Mouse (Mus musculus) heart, adult 2 months (tissue): ENCODE measurements around the gene Trp53rka. TPM values are rescaled to one million over a fixed set of nuclear protein-coding genes. Genes with fewer than 3 reads are reported as not detected.

Experiments used
- DNase-seq, 2 experiments: peaks; one replicate each; pipeline ENCODE4 v3.0.0; 2021
- H3K27ac ChIP-seq: fragments of 200-600 bp; 2 replicates; pipeline ENCODE4 v1.8.1; 2022
- H3K27me3 ChIP-seq: fragments of 200-500 bp; 2 replicates; pipeline ENCODE4 v1.6.1; 2012; ENCODE audit warnings: mild to moderate bottlenecking, low read length, inconsistent platforms, mixed read lengths; ENCODE audit not compliant: control insufficient read depth, insufficient read depth
- H3K36me3 ChIP-seq: fragments of 200-500 bp; 2 replicates; pipeline ENCODE4 v1.6.1; 2012; ENCODE audit warnings: low read length, inconsistent platforms; ENCODE audit not compliant: control insufficient read depth, insufficient read depth
- H3K4me1 ChIP-seq: fragments of 200-500 bp; 2 replicates; pipeline ENCODE4 v1.6.1; 2011; ENCODE audit warnings: low read length; ENCODE audit not compliant: control insufficient read depth, insufficient read depth
- H3K4me3 ChIP-seq: fragments of 200-600 bp; 2 replicates; pipeline ENCODE4 v1.8.1; 2022
- H3K79me2 ChIP-seq: fragments of 200-500 bp; replicated peaks from 2 replicates; pipeline ENCODE4 v1.6.1; 2012; ENCODE audit warnings: mild to moderate bottlenecking, inconsistent platforms, low read length, moderate library complexity, mixed read lengths; ENCODE audit not compliant: control insufficient read depth, insufficient read depth
- H3K9ac ChIP-seq: fragments of 200-500 bp; 2 replicates; pipeline ENCODE4 v1.6.1; 2012; ENCODE audit warnings: low read depth, mild to moderate bottlenecking, control low read depth, inconsistent platforms, low read length, mixed read lengths
- CTCF ChIP-seq: fragments of 200-600 bp; IDR thresholded peaks from 2 replicates; pipeline ENCODE4 v1.8.1; 2022; ENCODE audit warnings: antibody characterized with exemption, mild to moderate bottlenecking, moderate library complexity
- EP300 ChIP-seq: fragments of 200-500 bp; IDR thresholded peaks from 2 replicates; pipeline ENCODE4 v1.6.1; 2011; ENCODE audit warnings: low read depth, low read length, control low read depth; ENCODE audit not compliant: insufficient read depth
- POLR2A ChIP-seq: fragments of 200-500 bp; IDR thresholded peaks from 2 replicates; pipeline ENCODE4 v1.6.1; 2011; ENCODE audit warnings: mild to moderate bottlenecking, low read depth, low read length, control low read depth; ENCODE audit not compliant: insufficient read depth
- WGBS: fragments of 180-500 bp; shearing (Covaris S2); methylation state at CpG from one replicate; pipeline ENCODE4 v1.1.7; 2018; 5-methylcytosine and 5-hydroxymethylcytosine counted together
- intact Hi-C: fragments of 180-260 bp; cut with DNase I; formaldehyde crosslinking; loops from one replicate; pipeline ENCODE4 v1.15.1; 2025
- polyA plus RNA-seq: library from polyadenylated mRNA; depleted of rRNA; stranded (reverse); fragments of >200 nt; gene quantifications from 2 replicates; pipeline ENCODE4 v1.2.3, GENCODE M21; 2012
- total RNA-seq, 2 experiments: library from RNA; stranded (reverse); gene quantifications; 2 replicates each; pipeline ENCODE4 v1.2.3; 2021

Trp53rka gene
- total and polyA plus RNA-seq, 3 experiments = 8.8 to 10.9 (median 9.2) TPM

- no peak for DNase-seq
- Histone ChIP-seq H3K4me3 (no peak overlapping the region), H3K36me3 (no peaks in the 10 kb centered on the region), H3K9ac (no peak overlapping the region), H3K27ac (no peak overlapping the region), H3K4me1 (no peaks in the 10 kb centered on the region), H3K79me2 (no peaks in the 10 kb centered on the region), H3K27me3 (peaks cover 3% of the 10 kb centered on the region)
- no peak for TF ChIP-seq POLR2A
- TF ChIP-seq EP300 = no peak
- no peak for TF ChIP-seq CTCF
- WGBS = 70% methylated on average over 5 of the region's 5 CpGs
- intact Hi-C loops = no loop called here
These were observed 17.3 kb downstream of the Trp53rka start for GRCm38 (mm10) chr2:165475850-165476249.

- intact Hi-C loops = no loop called here
- Histone ChIP-seq H3K4me1 (no peaks in the 10 kb centered on the region), H3K27ac (no peak overlapping the region), H3K79me2 (no peaks in the 10 kb centered on the region), H3K27me3 (peaks cover 3% of the 10 kb centered on the region), H3K4me3 (no peak overlapping the region), H3K9ac (no peak overlapping the region), H3K36me3 (no peaks in the 10 kb centered on the region)
- no peak for DNase-seq
- TF ChIP-seq POLR2A (no peak), EP300 (no peak), CTCF (no peak)
- WGBS = 74% methylated on average over 7 of the region's 7 CpGs
These were observed 17.7 kb downstream of the Trp53rka start for GRCm38 (mm10) chr2:165475412-165475811.

- H3K9ac ChIP-seq = no peak within 1 kb of the TSS
- WGBS = 3% methylated on average over 35 of the region's 35 CpGs
- H3K27ac ChIP-seq = no peak within 1 kb of the TSS
- peaks cover 3% of the 10 kb centered on the region for H3K27me3 ChIP-seq
- no peak within 1 kb of the TSS for H3K4me3 ChIP-seq
- intact Hi-C loops = no loop called here
- H3K79me2 ChIP-seq = no peaks in the 10 kb centered on the region
- TF ChIP-seq POLR2A = no peak
- no peak for TF ChIP-seq CTCF
- TF ChIP-seq EP300 = no peak
- H3K36me3 ChIP-seq = no peaks in the 10 kb centered on the region
- DNase-seq = no peak
- H3K4me1 ChIP-seq = no peaks in the 10 kb centered on the region
These were observed 20.1 kb downstream of the Trp53rka start, which contains the start of gene Slc13a3 for GRCm38 (mm10) chr2:165473003-165473402. TSS of gene Slc13a3 (minus strand) at chr2:165473230.

GRCm38 (mm10) chr2:165471943-165472342, 21.2 kb downstream of the Trp53rka start:
- TF ChIP-seq POLR2A (no peak), EP300 (no peak), CTCF (no peak)
- WGBS = 74% methylated on average over 11 of the region's 11 CpGs
- H3K9ac ChIP-seq = no peak overlapping the region
- no peaks in the 10 kb centered on the region for H3K79me2 ChIP-seq
- H3K27me3 ChIP-seq = peaks cover 3% of the 10 kb centered on the region
- H3K36me3 ChIP-seq = no peaks in the 10 kb centered on the region
- H3K27ac ChIP-seq = no peak overlapping the region
- intact Hi-C loops = no loop called here
- DNase-seq = no peak
- no peak overlapping the region for H3K4me3 ChIP-seq
- no peaks in the 10 kb centered on the region for H3K4me1 ChIP-seq

GRCm38 (mm10) chr2:165470167-165470566, 23.0 kb downstream of the Trp53rka start:
- no peak overlapping the region for H3K4me3 ChIP-seq
- 31% methylated on average over 5 of the region's 5 CpGs for WGBS
- no peaks in the 10 kb centered on the region for H3K4me1 ChIP-seq
- no peaks in the 10 kb centered on the region for H3K36me3 ChIP-seq
- no peak overlapping the region for H3K27ac ChIP-seq
- intact Hi-C loops = no loop called here
- DNase-seq = peak; percentile 25 to 26
- H3K79me2 ChIP-seq = no peaks in the 10 kb centered on the region
- H3K27me3 ChIP-seq = peaks cover 3% of the 10 kb centered on the region
- H3K9ac ChIP-seq = no peak overlapping the region
- TF ChIP-seq CTCF (peak; percentile 20; the same call in 1 of the 2 replicates), EP300 (no peak), POLR2A (no peak)

GRCm38 (mm10) chr2:165467824-165468452, 25.2 kb downstream of the Trp53rka start:
- no peaks in the 10 kb centered on the region for H3K36me3 ChIP-seq
- no peaks in the 10 kb centered on the region for H3K4me1 ChIP-seq
- DNase-seq = peak; percentile 44 to 52
- intact Hi-C loops = no loop called here
- H3K4me3 ChIP-seq = no peak overlapping the region
- no peaks in the 10 kb centered on the region for H3K79me2 ChIP-seq
- 0 out of 2 replicates have a peak, but pooled peaks cover 2% of the 10 kb centered on the region for H3K27me3 ChIP-seq
- H3K9ac ChIP-seq = no peak overlapping the region
- H3K27ac ChIP-seq = no peak overlapping the region
- WGBS = 48% methylated on average over 15 of the region's 15 CpGs
- TF ChIP-seq POLR2A = no peak
- TF ChIP-seq EP300 = no peak
- no peak for TF ChIP-seq CTCF
